Mouse (Mus musculus): ENCODE measurements at regions not wholly inside any gene's neighbourhood (a gene's known extent, or its start where the extent isn't known, plus 50 kb on each side); places are given as distances from the start of the nearest gene placed in this dataset.
"Not testable (repeated sequence)": the region's sequence is repeated elsewhere in the genome, so short reads cannot be mapped to it uniquely, and the experiment has no call there.

- no peak for DNase-seq (ENCODE audit: low spot score)
These were observed 55.3 kb downstream of the Adra2a start for GRCm38 (mm10) chr19:54099292-54099691.

DNA sequence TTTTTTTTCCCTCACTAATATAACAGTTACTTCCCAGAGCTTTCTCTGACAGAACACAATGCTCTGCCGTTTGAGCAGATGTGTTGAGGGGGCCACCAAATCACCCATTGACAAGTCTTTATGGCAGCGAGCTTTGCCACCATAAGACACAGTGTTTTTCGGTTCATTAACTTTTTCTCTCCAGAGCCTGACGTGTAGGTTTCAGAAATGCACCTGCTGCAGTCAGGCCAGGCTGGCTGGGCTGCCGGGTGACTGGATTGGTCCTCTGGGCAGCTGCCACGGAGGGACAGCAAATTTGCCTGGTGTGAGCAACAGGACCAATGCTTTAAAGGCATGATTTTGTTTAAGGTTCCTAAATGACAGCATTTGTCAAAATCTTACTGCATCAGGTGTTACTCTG lies 55.8 kb downstream of the Adra2a start:
- no peak for DNase-seq (ENCODE audit: low spot score)

DNA sequence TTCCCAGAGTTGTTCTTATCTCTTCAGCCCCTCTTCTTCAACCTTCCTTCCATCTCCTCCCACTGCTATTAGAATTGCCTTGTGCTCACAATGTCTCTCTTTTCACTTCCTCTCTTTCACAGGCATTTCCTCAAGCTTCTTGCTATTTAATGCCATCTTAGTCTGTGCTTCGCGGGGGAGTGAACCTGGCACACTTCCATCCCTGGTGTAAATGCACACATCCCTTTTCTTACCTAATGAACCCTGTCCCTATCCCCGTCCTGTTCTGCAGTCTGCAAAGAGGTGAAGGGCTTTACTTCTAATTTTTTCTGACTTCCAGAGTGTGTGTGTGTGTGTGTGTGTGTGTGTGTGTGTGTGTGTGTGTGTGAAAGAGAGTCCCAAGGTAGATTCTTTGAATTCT lies 62.6 kb downstream of the Adra2a start:
- no peak for DNase-seq (ENCODE audit: low spot score)

GRCm38 (mm10) chr19:54107103-54107821 lies 63.3 kb downstream of the Adra2a start:
- no peak for DNase-seq (ENCODE audit: low spot score)

GRCm38 (mm10) chr19:54110080-54110479 lies 66.1 kb downstream of the Adra2a start:
- DNase-seq (ENCODE audit: low spot score), result no peak

- DNase-seq (ENCODE audit: low spot score), result no peak
These were observed 68.7 kb downstream of the Adra2a start for GRCm38 (mm10) chr19:54112691-54113090.

DNA sequence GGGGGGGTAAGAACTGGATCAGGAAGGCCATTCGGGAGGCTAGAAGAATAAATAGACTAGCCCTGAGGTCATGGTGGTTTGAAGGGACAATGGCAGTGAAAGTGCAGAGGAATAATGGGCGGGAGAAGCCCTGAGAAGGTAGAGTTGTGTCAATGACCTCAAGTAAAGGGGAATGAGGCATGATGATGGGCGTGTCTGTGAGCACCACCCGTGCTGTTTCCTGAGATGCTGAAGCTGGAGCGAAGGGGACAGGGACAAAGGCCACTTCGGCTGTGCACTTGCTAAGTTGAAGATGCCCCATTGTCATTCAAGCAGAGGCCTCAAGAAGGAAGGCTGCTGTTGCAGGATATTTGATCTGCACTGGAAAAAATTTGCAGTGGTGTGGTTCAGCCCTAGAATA lies 69.5 kb downstream of the Adra2a start:
- no peak for DNase-seq (ENCODE audit: low spot score)

GRCm38 (mm10) chr19:54114588-54115317 lies 70.8 kb downstream of the Adra2a start:
- peak; percentile 48 for DNase-seq (ENCODE audit: low spot score)

- DNase-seq (ENCODE audit: low spot score), result no peak
These were observed 71.4 kb downstream of the Adra2a start for GRCm38 (mm10) chr19:54115335-54115734.

GRCm38 (mm10) chr19:54116829-54117228 lies 72.9 kb downstream of the Adra2a start:
- DNase-seq (ENCODE audit: low spot score), result no peak

DNA sequence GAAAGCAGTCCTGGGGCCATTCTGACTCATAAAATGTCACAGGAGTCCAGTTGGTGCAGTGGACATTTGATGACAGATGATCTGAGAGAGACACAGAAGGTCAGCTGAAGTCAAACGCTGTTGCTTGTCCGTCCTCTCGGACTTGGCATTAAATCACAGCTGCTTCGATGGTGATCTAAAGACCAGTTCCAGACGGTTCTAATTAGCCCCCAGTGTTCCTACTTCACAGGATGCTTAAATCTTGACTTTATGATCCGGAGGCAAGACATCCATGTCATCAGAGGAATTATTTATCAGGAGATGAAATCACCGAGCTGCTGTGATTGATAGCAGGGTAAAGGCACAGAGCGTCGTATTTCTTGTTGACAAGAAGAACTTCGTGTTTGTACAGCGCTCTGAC lies 73.7 kb downstream of the Adra2a start:
- no peak for DNase-seq (ENCODE audit: low spot score)

GRCm38 (mm10) chr19:54123586-54123985 lies 79.6 kb downstream of the Adra2a start:
- no peak for DNase-seq (ENCODE audit: low spot score)

DNA sequence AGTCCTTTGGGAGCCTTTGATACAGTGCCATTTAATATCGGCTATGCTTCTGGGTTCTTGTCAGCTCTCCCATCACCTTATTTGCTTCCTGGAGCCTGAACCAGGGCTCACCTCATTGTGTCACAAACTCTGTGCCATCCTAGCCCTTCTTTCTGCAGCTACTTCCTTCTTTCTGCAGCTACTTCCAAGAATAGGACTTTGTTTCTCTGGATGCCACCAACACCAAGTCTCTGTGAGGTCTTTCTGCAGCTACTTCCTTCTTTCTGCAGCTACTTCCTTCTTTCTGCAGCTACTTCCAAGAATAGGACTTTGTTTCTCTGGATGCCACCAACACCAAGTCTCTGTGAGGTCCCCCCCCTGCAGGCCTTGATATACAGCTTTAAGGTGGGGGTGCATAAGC lies 107.8 kb downstream of the Adra2a start:
- DNase-seq (ENCODE audit: low spot score), result not testable (repeated sequence)

GRCm38 (mm10) chr19:54154400-54154799 lies 110.4 kb downstream of the Adra2a start:
- no peak for DNase-seq (ENCODE audit: low spot score)

DNA sequence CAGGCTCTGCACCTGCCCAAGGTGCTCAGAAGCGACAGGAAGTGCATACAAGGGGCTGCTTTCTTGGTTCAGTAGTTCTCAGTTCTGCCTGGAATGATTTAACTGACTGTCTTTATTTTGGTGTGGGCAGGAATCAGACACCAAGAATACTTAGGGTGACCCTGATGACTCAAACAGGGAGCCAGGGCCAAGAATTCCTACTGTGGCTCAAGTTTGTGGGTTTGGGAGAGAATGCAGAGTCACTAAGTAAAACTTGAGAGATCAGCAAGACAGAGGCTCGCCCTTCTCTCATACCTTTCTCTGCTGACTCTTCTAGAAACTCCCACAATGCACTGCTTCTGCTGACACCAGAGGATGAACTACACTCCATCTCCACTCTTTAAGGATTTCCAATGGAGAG lies 126.4 kb downstream of the Adra2a start:
- no peak for DNase-seq (ENCODE audit: low spot score)

GRCm38 (mm10) chr19:54174090-54175055 lies 130.4 kb downstream of the Adra2a start:
- no peak for DNase-seq (ENCODE audit: low spot score)

- peak; percentile 29 for DNase-seq (ENCODE audit: low spot score)
These were observed 131.8 kb downstream of the Adra2a start for GRCm38 (mm10) chr19:54175766-54176165.

- DNase-seq (ENCODE audit: low spot score), result no peak
These were observed 133.5 kb downstream of the Adra2a start for GRCm38 (mm10) chr19:54177491-54177890.

GRCm38 (mm10) chr19:54200407-54200806 lies 156.5 kb downstream of the Adra2a start:
- no peak for DNase-seq (ENCODE audit: low spot score)

DNA sequence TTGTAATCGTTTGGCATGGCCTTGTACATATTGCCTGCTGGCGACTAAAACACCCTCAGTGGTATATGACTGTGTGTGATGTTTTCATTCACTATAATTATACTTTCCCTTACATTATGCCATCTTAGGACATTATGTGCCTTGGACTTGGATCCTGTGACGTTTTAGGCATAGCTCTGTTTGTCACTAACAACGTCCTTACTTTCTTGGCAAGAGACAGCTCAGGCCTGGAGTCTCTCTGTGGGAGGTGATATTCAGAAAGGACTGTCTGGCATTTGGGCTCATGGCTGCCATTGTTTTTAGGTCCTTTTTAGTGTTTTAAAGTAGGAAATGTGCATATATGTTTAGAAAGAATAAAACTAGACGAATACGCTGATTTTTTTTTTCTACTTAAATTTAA lies 158.5 kb downstream of the Adra2a start:
- DNase-seq (ENCODE audit: low spot score), result no peak

DNA sequence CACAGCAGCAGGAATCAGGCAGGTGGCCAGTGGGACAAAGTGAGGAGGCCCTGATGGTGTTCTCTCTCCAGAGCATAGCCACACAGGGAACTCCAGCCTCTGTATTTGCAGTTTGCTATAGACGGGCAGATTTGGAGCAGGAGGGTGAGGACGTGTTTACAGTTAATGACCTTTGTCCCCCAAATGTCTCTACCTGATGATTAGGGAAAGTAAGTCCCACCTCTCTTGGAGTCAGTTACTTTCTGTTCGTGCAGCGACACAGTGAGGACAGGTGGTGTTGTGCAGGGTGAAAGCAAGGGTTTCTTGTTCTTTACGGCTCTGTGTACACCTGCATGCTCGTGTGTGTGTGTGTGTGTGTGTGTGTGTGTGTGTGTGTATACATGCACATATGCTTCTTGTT lies 162.9 kb downstream of the Adra2a start:
- no peak for DNase-seq (ENCODE audit: low spot score)

- no peak for DNase-seq (ENCODE audit: low spot score)
These were observed 168.2 kb downstream of the Adra2a start for GRCm38 (mm10) chr19:54212169-54212568.
